Mouse (Mus musculus) bone marrow, adult 2 months (tissue): Measurements from ENCODE around the gene Il31.

Experiments
- CTCF ChIP-seq: fragments of 200-500 bp; IDR thresholded peaks from 2 replicates; pipeline ENCODE4 v1.5.1; 2011; ENCODE audit warnings: low read length, control low read depth; ENCODE audit not compliant: control insufficient read depth, insufficient read depth
- POLR2A ChIP-seq: fragments of 200-500 bp; IDR thresholded peaks from 2 replicates; pipeline ENCODE4 v1.6.1; 2011; ENCODE audit warnings: low read depth, mild to moderate bottlenecking, control low read depth, low read length, borderline replicate concordance; ENCODE audit not compliant: control insufficient read depth

DNA sequence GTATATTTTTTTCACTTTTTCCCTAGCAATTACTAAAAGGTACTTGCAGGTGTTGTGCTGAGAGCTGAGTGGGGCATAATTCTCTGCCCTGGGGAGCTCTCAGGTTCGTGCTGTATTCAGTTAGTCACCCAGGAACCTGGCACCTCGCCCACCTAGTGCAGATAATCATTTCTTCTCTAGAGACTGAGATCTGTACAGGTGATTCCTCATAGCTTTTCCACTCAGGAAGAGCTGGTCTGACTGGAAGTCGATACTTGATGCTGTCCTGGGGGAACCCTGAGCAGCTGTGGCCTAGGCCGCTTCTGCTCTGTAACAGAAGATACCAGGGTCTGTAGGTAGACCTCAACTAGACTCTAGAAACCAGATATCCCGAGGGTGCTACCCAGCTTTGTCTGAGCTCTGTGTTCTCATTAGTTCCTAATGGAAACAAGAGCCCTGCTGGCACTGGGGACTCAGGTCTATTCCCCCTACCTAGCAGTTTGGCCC is 44.4 kb downstream of the Il31 start:
- TF ChIP-seq CTCF, result no peak
- no peak for TF ChIP-seq POLR2A
